23 mouse cellular contexts compared by ENCODE assay signal in the genomic region with DNA sequence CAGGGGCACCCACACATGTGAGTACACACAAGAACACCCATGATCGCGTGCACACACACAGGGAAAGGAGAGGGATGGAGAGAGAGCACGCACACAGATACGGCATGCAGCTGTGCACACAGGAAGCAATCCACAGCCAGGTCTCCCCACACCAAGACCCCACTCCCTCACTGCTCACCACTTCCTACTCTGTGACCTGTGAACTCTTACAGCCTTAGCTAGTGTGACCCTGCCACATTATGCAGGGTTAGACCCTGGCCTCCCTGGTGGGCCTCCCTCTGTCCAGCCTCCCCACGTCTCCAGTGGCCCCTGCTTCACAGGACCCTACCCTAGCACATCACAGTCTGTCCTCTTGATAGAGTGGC. TPM values are rescaled to one million over a fixed set of nuclear protein-coding genes. Genes with fewer than 3 reads are reported as not detected.
DNase-seq lines count a peak whose midpoint lies in the region; ATAC-seq and TF ChIP-seq lines count a peak whose summit lies in the region.
"Had no signal": no experiment of that assay in that cellular context is flagged by ENCODE, and none has a peak within 500 bp of the region (broad histone marks: within the 10 kb centered on the region; RNA-seq: fewer than 3 reads in every experiment).

No protein-coding gene starts in this region.

- H3K9ac ChIP-seq in lung, embryonic 15.5 days: no peak overlapping the region
- H3K9ac ChIP-seq in hindbrain, embryonic 12.5 days: no peak overlapping the region
- H3K9ac ChIP-seq: forebrain, embryonic 13.5 days; heart, embryonic 13.5 days; hindbrain, embryonic 15.5 days had no signal

- H3K4me2 ChIP-seq in lung, embryonic 15.5 days: no peak overlapping the region
- H3K4me2 ChIP-seq in hindbrain, embryonic 12.5 days (replicated peaks): no peak overlapping the region
- H3K4me2 ChIP-seq: forebrain, embryonic 13.5 days; heart, embryonic 13.5 days; hindbrain, embryonic 15.5 days had no signal

- no peaks in the 10 kb centered on the region for H3K27me3 ChIP-seq in lung, embryonic 15.5 days
- no peaks in the 10 kb centered on the region for H3K27me3 ChIP-seq in thymus, adult 2 months (ENCODE audit: control insufficient read depth, insufficient read depth, low read length)
- 0 out of 2 replicates have a peak, but pooled peaks cover 5% of the 10 kb centered on the region for H3K27me3 ChIP-seq in hindbrain, embryonic 12.5 days
- H3K27me3 ChIP-seq: forebrain, embryonic 13.5 days; hindbrain, embryonic 15.5 days; Patski had no signal

- DNase-seq in lung, postnatal 25 days (ENCODE audit: low spot score): no peak
- DNase-seq in thymus, adult 2 months: peak; percentile 72
- DNase-seq in thymus, postnatal 14 days: peak; percentile 76
- DNase-seq in thymus, postnatal 4 days: peak; percentile 67
- DNase-seq in urinary bladder, postnatal 25 days (ENCODE audit: low spot score): no peak
- DNase-seq: adrenal gland, postnatal 10 days; adrenal gland, postnatal 36 days; cerebellum, adult 18-20 months; cerebellum, adult 9-10 months; cerebellum, postnatal 14 days; gastrocnemius, postnatal 36 days; heart, adult 2 months; heart, postnatal 14 days; heart, postnatal 4 days had no signal

- WGBS in lung, embryonic 15.5 days: 81% methylated on average over 5 of the region's 5 CpGs
- 15% methylated on average over 5 of the region's 5 CpGs for WGBS in thymus, adult 2 months
- WGBS in hindbrain, embryonic 12.5 days: 86% methylated on average over 5 of the region's 5 CpGs

- no peak overlapping the region for H3K4me3 ChIP-seq in lung, embryonic 15.5 days
- no peak overlapping the region for H3K4me3 ChIP-seq in thymus, adult 2 months (ENCODE audit: control insufficient read depth, insufficient read depth, low read length)
- H3K4me3 ChIP-seq in hindbrain, embryonic 12.5 days: no peak overlapping the region
- H3K4me3 ChIP-seq: forebrain, embryonic 10.5 days; forebrain, embryonic 13.5 days; heart, adult 2 months; heart, embryonic 10.5 days; heart, embryonic 13.5 days; hindbrain, embryonic 15.5 days had no signal

- no peak for TF ChIP-seq CTCF in thymus, adult 2 months (IDR thresholded peaks at IDR 0.05; ENCODE audit: borderline replicate concordance, control insufficient read depth, extremely low read depth, insufficient read depth, low read length, poor library complexity)

- no peaks in the 10 kb centered on the region for H3K36me3 ChIP-seq in lung, embryonic 15.5 days
- H3K36me3 ChIP-seq in thymus, adult 2 months (ENCODE audit: control insufficient read depth, insufficient read depth, low read length): no peaks in the 10 kb centered on the region
- H3K36me3 ChIP-seq in hindbrain, embryonic 12.5 days: no peaks in the 10 kb centered on the region
- H3K36me3 ChIP-seq: forebrain, embryonic 10.5 days; heart, embryonic 10.5 days; heart, embryonic 13.5 days; hindbrain, embryonic 15.5 days had no signal

- H3K27ac ChIP-seq in lung, embryonic 15.5 days: no peak overlapping the region
- H3K27ac ChIP-seq in thymus, adult 2 months (ENCODE audit: control insufficient read depth, insufficient read depth, low read length): peak overlapping the region; percentile 58
- H3K27ac ChIP-seq in hindbrain, embryonic 12.5 days: no peak overlapping the region
- H3K27ac ChIP-seq: forebrain, embryonic 10.5 days; forebrain, embryonic 13.5 days; heart, adult 2 months; heart, embryonic 10.5 days; heart, embryonic 13.5 days; hindbrain, embryonic 15.5 days had no signal

- no peak for TF ChIP-seq POLR2A in thymus, adult 2 months (IDR thresholded peaks at IDR 0.05; ENCODE audit: control insufficient read depth, extremely low read depth, insufficient read depth, low read length, poor library complexity)

- ATAC-seq in lung, embryonic 15.5 days (ENCODE audit: borderline replicate concordance, extremely low read depth, low FRiP score, low TSS enrichment): 0 out of 2 replicates have a peak, but pooled peaks have one; percentile 12
- ATAC-seq in hindbrain, embryonic 12.5 days (ENCODE audit: low FRiP score): no peak
- ATAC-seq: forebrain, embryonic 13.5 days; forebrain, embryonic 16.5 days; Patski had no signal

- H3K4me1 ChIP-seq in lung, embryonic 15.5 days: peaks cover 12% of the 10 kb centered on the region
- H3K4me1 ChIP-seq in thymus, adult 2 months (replicated peaks; ENCODE audit: control insufficient read depth, insufficient read depth, low read length): peaks cover 63% of the 10 kb centered on the region
- no peaks in the 10 kb centered on the region for H3K4me1 ChIP-seq in hindbrain, embryonic 12.5 days

- H3K9me3 ChIP-seq in lung, embryonic 15.5 days: no peaks in the 10 kb centered on the region
- H3K9me3 ChIP-seq in hindbrain, embryonic 12.5 days (replicated peaks): no peaks in the 10 kb centered on the region
- H3K9me3 ChIP-seq: forebrain, embryonic 13.5 days; heart, embryonic 10.5 days; hindbrain, embryonic 15.5 days had no signal

RNA-seq across cellular contexts. Expression of gene Il21r, which starts 19.2 kb away (rescaled TPM):
- 0.30 and 0.74 TPM in 2 replicates for polyA plus RNA-seq in lung, embryonic 15.5 days (2015; fragmentation: Nextera tagmentation; extraction: Ambion mirVana)
- polyA plus RNA-seq in thymus, adult 2 months (2012; rRNA removed): 177 and 188 TPM in 2 replicates
- polyA plus RNA-seq in hindbrain, embryonic 12.5 days (2016; fragmentation: Nextera tagmentation; extraction: Ambion mirVana): 0.30 and 0.57 TPM in 2 replicates
- polyA plus RNA-seq: Patski had no signal

RNA-seq across cellular contexts. Expression of gene Il4ra, which starts 32.1 kb away (rescaled TPM):
- 15.3 and 16.5 TPM in 2 replicates for polyA plus RNA-seq in lung, embryonic 15.5 days (2015; fragmentation: Nextera tagmentation; extraction: Ambion mirVana)
- 141 and 189 TPM in 2 replicates for polyA plus RNA-seq in thymus, adult 2 months (2012; rRNA removed)
- polyA plus RNA-seq in hindbrain, embryonic 12.5 days (2016; fragmentation: Nextera tagmentation; extraction: Ambion mirVana): 5.4 and 7.3 TPM in 2 replicates

Comparison
In these comparisons a context has a peak if more than half of its experiments do, and no peak if none do; other contexts are left out.
1. DNase-seq: peak in thymus, adult 2 months (single experiment), thymus, postnatal 14 days (single experiment) and thymus, postnatal 4 days (single experiment); none in lung, postnatal 25 days (single experiment) and urinary bladder, postnatal 25 days (single experiment).
2. RNA of gene Il21r, which starts 19.2 kb away (polyA plus RNA-seq): 177 to 188 TPM in thymus, adult 2 months; 0.30 to 0.74 TPM in lung, embryonic 15.5 days and 0.30 to 0.57 TPM in hindbrain, embryonic 12.5 days; every median in the first group is over 100 times any median in the second.